Mouse (Mus musculus) natural killer cell, adult 2 months (primary cell): ENCODE measurements around the gene Ahrr.

Experiments
- DNase-seq, 2 experiments: peaks; one replicate each; pipeline ENCODE4 v3.0.0; 2022; ENCODE audit warnings: low spot score in 2 of 2

Gene Ahrr

DNA sequence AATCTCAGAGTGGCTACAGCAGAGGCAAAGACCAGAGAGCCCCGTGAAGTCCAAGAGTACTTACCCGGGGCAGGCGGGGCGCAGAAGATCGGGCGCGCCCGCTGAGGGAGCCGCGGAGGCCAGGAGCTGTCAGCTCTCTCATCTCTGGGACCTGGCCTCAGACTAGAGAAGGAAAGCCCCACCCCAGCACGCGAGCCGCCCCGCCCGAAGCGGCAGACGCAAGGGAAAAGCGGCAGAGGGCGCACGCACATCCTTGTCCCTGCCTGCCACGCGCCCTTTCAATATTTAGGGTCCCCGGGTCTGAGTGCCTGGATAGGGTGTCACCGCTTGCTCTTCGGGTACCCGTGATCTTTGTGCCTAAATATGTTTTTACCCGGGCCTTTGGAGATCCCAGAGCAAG, at the start of gene Ahrr:
Gene Ahrr (minus strand): TSS at position 165 of the 400 bp plus-strand sequence.
- peak in 1 of 2 experiments; percentile 2 for DNase-seq

DNA sequence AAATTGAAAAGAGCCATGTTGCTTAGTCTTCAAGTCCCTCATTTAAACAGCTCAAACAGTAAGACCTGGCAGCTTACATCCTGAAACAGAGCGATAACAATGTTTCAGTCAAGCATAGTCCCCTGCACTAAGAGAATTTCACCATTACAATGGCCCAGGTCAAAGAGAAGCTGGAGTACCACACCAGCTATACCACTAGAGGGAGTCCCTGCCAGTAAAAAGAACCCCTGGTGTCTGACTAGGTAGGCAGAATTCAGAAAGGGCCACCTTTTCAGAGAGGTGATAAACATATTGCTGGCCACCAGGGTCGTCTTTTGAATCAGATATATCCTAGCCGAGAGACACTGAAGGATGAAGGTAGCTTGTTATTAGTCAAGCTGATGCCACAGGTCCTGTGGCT, 48.9 kb upstream of the Ahrr start:
- DNase-seq: peak; percentile 53 to 69

DNA sequence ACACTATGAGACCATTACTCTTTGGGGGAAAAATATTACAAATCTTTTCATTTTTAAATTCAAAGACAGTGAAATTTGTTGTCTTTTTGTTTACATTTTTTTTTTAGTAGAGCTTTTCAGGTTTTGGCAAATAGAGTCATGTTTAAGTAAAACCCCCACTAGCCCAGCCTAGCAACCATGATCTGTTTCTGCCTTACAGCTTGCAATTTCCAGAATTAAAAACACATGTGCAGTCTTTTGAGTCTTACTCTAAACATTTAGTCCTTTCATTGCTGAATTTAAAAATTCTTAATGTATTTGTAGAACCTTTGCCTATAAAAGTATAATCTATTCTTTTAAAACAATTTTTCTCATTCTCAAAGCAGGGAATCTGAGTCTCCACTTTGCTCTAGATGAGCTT, 37.2 kb upstream of the Ahrr start:
- no peak for DNase-seq

DNA sequence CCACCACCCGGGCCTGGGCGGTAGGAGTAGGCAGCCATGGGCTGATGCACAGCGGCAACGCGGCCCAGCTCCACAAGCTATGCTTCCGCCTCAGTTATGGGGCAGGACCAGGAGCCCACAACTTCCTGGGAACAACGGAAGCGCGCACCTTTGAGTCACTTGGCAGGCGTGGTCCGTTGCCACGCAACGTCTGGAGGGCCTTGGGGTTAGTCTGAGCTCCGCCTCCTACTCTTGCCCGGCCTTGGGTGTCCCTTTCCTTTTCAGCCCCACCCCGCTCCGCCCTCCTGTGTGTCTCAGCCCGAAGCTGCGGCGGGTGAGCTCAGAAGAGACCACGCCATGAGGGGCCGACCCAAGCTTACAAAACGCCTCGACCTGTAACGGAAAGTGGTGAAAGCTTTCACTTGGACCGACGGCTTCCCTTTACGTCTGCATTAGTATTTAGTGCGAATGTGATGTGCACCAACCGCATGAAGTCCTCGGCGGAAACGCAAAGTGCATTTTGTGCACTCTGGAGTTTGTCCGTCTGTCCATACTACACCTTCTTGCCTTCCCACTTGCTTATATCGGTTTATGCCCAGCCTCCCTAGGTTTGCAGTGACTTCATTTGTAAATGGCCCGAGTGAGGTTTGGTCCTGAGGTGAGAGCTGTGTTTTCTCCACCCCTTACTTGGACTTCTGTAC, 25.2 kb upstream of the Ahrr start, which contains the start of gene Pdcd6:
Gene Pdcd6 (minus strand): TSS at position 411 of the 680 bp plus-strand sequence.
- DNase-seq: peak; percentile 84 to 87

DNA sequence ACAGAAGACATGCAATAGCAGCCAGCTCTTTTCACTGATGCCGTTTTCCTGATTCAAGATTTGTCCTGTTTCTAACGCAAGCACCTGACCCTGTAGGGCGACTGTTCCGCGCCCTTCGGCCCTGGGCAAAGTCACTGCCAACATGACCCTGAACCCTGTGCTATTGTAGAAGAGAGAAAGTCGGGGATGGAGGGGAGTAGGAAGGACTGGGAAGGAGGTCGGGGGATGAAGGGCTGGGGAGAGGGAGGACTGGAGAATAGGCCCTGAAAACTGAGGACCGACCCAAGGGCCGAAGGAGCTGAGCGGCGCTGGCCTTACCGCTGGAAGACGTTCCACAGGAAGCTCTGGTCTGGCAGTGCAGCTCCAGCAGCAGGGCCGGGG, 24.6 kb upstream of the Ahrr start:
- no peak for DNase-seq

DNA sequence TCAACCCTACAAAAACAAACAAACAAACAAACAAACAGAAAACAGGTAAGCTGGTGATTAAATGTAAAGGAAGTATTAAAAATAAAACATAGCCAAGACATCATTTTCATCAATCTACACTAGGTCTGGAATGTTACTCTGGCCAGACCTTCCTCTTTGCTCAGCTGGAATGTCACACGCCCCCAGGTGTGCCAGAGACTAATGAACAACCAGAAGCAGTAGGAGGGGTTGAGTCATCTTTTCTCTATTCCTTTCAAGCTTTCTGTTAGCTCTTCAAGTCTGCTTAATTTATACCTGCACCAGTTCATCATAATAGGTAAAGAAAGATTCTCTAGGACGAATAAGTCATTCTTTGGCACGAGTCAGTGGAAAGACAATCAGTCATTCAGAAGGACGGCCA, 24.3 kb upstream of the Ahrr start:
- no peak for DNase-seq

DNA sequence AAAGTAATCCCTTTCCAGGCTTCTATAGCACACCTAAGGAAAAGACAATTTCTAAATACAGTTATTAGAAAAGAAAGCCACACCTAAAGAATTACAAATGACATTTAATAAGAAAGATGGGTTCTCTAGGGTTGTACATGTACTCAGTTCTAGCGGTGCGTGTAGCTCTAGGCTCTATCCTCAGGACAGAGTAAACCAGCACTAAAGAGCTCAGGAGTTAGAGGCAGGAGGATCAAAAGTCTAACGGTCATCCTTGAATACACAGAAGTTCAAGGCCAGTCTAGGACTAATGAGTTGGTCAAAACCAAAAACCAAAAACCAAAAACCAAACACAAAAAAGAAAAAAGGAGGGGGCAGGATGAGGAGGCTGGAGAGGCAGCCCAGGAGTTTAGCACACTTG, 22.5 kb upstream of the Ahrr start:
- no peak for DNase-seq

DNA sequence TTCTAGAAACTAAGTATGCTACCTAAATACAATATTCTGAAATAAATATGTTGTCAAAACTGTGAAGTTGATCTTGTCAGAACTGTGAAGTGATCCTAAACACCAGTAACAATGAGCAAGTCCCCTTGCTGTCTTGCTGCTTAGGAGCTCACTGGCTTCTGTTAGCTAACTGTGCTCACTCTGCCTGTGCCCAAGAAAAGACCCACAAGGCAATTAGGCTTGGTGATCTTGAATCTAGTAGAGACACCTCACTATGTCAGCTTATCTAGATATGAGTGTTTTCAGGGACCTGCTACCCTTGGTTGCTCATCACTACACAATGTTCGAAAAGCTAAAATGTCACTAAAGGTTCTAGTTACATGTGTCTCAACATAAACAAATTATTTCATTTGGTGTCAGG, 13.6 kb upstream of the Ahrr start:
- DNase-seq: no peak

DNA sequence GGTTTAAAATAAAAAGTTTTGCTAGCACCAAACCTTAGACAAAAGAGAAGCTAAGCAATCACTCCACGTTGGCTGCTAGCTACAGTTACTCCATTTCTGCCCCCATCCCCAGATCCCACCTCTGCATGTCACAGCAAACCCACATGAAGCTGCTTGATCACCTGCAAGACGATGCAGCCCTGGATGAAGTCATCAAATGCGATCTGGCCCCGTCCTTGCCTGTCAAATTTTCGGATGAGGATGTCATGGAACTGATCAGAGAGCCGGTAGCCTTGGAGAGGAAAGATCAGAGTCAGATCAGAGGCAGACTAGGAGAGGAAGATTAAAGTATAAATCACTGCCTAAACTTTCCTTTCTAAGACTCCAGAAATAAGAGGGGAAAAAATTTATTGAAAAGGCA, 13.2 kb upstream of the Ahrr start:
- no peak for DNase-seq

DNA sequence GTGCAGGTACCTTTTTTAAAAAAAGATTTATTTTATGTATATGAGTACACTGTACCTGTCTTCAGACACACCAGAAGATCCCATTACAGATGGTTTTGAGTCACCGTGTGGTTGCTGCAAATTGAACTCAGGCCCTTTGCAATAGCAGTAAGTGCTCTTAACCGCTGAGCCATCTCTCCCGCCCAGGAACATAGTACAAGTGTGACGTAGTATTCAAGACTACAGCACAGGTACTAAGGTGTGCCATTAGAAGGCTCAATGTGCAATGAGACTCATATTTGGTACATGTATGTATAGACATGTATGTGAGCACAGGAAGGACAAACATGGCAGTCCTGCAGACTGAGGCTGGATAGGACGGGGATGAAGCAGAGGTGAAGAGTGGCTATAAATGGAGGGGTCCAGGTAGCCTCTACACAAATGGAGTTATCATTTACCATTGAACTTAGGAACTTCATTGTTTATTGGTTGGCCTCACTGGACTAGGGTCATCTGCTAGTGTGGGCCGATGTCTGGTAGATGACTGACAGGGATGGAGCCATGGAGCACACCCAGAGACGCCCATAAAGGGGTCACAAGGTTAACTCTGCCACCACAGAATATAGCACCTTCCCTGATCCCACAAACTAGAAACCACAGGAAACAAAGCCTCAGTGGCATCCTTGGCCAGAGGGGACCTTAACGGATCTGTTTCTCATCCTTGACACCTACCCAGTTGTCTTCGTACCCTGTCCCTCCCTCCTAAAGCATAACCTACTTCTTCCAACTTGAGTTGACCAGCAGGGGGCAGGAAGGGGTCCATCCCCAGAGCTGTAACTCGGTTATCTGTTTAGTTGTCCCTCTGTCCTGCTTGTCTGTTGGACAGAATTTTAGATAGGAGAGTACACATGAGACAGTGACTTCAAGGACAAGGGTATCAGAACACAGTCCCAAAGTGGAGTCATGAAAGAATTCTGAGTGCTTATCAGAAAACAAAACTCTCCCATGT, 10.2 kb upstream of the Ahrr start:
- no peak for DNase-seq

DNA sequence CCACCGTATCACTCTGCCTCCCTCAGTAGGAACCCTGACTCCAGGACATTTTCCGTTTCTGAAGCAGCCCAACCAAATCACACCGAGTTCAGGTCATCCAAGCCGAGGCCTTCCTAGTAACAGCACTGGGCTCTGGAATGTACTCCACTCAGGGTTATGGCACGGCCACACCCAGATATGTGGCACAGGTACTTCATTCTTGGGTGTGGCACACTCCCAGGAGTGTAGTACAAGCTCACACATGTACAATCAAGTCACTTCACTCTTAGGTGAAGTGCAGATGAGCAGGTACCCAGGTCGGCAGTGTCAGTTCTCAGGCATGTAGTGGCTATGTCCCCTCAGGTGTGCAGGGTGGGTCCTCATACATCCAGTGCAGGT, 9.5 kb upstream of the Ahrr start:
- DNase-seq: no peak

DNA sequence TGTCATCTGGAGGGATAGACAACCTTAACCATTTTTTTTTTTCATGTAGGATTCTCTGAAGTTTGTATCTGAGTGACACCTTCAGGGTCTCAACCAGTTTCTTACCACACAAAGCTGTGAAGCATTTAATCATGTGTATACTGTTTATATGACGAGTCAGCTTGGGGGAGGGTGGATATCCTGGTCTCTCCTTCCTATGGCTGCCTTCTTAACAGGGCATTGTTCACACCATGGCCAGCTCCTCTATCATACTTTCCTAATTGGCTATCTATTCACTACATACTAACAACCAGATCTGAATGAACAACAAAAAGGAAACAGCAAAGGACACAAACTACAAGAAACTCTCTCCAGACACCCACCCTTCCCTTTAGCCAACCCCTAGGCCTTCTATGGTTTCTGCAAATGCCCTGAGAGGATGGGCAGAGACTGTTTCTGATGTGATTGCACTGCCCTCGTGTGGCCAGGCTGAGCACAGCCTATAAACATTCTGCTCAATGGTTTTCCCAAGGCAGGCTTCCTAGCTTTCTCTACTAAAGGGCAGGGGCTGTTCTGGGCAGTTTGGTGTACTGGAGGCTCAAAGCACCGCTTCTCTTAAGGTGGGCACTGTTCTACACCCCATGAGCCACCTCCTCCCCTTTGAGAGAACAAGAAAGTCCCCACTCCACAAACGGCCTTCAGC, 8.9 kb upstream of the Ahrr start:
- peak; percentile 21 to 54 for DNase-seq

DNA sequence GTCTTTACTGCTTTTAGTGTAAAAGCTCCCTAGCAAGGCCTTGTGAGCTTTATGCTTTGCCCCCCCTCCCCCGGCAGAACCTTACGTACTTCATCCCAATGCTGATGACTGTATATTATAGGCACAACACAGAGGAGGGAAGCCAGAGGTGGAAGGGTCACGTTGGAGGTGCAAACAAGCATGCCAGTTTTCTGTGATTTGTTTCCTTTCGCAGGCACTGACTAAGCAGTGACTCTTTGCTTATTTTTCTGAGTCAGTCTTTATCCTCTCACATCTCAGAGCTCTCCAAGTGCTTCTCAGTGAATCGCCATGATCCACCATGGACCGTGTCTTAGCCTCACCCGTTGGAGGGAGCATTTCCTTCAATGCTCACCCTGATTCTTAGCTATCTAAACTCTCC, 4.2 kb upstream of the Ahrr start:
- no peak for DNase-seq

DNA sequence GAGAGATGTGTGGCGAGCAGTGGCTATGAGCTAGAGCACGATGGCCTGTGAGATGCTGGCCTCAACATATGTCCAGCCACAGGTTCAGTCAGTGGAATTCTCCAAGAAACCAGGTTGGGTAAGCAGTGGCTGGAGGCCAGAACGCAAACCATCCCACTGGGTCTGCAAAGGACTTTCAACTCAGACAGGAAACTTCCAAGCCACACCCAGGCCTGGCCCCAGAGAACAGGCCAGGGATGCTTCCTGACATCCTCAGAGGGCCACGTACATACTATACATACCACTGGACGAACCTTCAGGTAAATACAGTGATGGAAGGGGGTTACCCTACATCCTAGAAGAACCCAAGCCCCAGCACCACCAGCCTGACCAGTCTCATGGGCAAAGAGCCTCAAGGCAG, 2.5 kb downstream of the Ahrr start:
- no peak for DNase-seq

DNA sequence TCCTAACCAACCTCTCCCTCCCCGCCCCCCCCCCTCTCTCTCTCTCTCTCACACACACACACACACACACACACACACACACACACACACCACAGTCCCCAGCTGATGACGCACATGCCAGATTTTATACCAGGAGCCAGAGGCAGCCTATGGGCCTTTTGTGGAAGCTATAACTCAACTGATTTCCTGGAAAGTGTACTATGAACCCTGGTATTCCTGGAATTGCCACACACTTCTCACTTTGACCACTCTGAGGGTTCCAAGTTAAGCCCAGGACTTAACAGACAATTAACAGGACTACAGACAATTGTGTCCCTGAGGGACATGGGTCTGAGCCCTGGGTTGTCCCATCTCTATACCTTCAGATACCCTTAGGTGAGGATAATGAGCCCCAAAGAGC, 9.8 kb downstream of the Ahrr start:
- no peak for DNase-seq

DNA sequence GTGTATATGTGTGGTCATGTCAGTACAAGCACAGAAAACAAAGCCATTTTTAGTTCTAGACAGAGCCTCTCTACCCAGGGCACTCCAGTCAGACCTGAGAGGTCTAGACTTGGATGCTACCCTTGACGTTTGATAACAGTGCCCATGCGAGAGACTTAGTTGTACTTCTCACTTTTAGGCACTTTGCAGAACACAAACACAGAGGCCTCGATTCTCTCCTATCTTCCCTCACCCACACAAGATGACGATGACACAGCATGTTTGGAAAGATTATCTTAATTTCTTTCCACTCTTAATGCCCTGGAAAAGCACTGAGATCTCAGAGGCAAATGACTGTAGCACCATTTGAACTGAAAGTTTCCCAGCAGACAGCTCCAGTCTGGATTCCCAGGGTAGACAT, 16.4 kb downstream of the Ahrr start:
- DNase-seq: no peak

DNA sequence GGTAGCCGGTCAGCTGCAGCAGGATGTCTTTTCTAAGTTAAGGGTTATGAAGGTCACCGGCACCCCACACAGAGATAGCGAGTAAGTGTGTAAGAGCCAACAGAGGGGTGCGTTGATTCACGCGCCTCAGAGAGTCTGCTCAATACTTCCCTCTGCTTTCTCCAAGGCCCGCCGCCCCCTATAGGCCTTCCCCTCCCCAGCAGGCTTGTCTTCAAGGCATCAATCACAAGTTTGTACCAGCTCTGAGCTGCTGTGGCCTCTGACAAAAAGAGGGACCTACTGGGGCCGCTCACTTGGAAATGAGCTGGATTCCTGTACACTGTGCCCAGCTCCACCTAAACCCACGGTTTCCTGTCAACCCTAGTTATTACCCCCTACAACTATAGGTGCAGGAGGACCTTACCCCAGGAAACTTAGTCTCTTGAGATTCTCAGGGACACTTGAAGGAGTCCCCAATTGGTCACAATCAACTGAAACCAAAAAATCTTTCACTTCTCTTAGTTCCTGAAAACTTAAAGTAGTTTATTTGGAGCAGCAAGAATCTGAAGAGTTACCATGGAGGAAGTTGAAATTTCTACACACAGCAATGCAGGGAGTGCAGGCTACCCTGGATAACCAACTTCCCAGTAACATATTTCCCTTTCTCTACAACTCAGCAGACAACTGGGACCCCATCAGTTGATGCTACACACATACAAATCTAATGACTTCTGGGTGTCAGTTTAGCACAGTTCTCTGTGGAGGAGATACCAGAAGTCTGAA, 31.7 kb downstream of the Ahrr start:
- DNase-seq: peak; percentile 45 to 59

DNA sequence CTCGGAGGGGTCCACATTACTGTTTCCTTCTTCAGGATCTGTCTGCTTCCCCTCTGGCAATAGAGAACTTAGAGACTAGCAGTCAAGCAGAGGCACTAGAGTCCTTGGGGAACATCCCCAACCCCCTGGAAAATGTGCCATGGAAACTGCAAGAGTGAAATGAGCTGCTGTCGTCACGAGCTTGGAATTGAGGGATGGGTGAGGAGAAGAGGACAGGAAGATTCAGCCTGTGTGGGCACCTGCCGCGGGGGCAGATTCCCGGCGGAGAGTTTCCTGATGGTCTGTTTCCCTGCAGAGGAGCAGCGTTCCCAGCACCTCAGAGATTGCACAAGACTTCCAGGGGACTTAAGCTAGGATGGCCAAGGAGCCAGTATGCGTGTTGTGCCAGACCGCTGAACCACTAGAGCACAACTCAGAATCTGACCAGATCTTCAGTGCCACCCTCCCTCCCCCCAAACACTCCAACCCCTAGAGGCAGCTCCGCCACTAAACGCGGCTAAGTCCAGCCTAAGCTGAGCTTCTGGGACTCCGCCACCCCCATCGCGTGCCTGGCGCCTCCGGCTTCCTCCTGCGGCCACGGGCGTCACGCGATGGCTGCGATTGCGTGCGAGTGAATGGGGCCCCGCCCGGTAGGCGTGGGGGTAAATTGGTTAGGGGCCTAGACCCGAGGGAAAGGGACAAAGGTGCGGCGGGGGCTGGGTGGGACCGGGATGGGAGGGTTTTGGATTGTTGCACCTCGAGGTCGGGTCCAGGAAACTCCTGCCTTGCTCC, 32.5 kb downstream of the Ahrr start:
- peak; percentile 65 to 67 for DNase-seq

DNA sequence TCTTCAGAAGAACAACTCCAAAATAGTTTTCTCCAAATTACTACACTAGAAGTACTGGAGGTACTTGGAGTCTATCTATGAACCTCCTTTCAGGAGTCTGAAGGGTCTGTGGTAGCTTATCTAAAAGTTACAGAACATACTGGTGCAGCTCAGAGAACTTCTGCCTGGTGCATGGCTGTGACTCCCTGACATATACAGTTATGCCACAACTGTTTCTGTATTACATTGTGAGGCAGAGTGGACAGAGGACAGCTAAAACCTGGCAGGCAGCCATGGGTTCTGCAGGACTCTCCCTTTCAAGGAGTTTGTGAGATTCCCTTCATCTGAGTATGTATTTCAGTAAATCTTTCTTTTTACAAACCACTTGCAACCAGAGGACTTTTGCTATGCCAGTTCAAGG, 45.6 kb downstream of the Ahrr start:
- DNase-seq: no peak

DNA sequence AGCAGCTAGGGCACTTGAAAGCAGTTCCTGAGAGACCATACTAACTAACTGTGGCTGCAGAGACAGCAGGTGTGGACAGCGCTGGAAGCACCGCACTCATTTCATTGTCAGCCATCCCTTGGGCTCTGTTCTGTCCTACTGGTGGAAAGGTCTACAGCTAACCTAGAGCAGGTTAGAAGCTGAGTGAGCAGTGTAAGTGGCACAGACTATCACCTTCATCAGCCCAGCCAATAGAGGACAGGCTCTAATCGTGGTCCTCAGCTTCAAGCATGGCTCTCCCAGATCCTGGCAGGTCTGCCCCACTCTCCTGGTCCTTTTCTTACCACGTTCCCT, 46.3 kb downstream of the Ahrr start:
- DNase-seq: no peak
